Mouse (Mus musculus): ENCODE measurements around the gene Gm17387.

- TF ChIP-seq TBP (IDR thresholded peaks at IDR 0.05; ENCODE audit: low read depth, low read length) (no peak), GATA1 (IDR thresholded peaks at IDR 0.05; ENCODE audit: low read depth, low read length) (no peak), CTCF (IDR thresholded peaks at IDR 0.05 in 2 of 3, conservative IDR thresholded peaks at IDR 0.05 in 1 of 3; ENCODE audit: control insufficient read depth in 1 of 3, insufficient read depth in 1 of 3, low read depth in 2 of 3, low read length in 3 of 3, poor library complexity in 1 of 3, severe bottlenecking in 1 of 3) (no peak), EP300 (IDR thresholded peaks at IDR 0.05; ENCODE audit: low read depth in 1 of 2, low read length in 2 of 2) (no peak), ZMIZ1 (IDR thresholded peaks at IDR 0.05; ENCODE audit: low read depth, low read length) (no peak), USF2 (IDR thresholded peaks at IDR 0.05; ENCODE audit: borderline replicate concordance in 1 of 2, insufficient read depth in 1 of 2, low read depth in 1 of 2, low read length in 2 of 2) (no peak), POLR2A (IDR thresholded peaks at IDR 0.05; ENCODE audit: control insufficient read depth in 1 of 2, insufficient read depth in 1 of 2, low read depth in 1 of 2, low read length in 2 of 2, poor library complexity in 1 of 2) (no peak), BHLHE40 (IDR thresholded peaks at IDR 0.05; ENCODE audit: borderline replicate concordance, low read depth, low read length) (no peak), SMC3 (IDR thresholded peaks at IDR 0.05; ENCODE audit: low read depth, low read length) (no peak)
These were observed 34.4 kb downstream of the Gm17387 start for GRCm38 (mm10) chr7:141063353-141063752.
